Mouse (Mus musculus) right cerebral cortex, adult 2 months (tissue): ENCODE results near the gene Thpo.

Experiments used
- DNase-seq, 2 experiments: peaks; one replicate each; pipeline ENCODE4 v3.0.0; 2021 to 2022; ENCODE audit warnings: low spot score in 2 of 2

The Thpo gene

DNA sequence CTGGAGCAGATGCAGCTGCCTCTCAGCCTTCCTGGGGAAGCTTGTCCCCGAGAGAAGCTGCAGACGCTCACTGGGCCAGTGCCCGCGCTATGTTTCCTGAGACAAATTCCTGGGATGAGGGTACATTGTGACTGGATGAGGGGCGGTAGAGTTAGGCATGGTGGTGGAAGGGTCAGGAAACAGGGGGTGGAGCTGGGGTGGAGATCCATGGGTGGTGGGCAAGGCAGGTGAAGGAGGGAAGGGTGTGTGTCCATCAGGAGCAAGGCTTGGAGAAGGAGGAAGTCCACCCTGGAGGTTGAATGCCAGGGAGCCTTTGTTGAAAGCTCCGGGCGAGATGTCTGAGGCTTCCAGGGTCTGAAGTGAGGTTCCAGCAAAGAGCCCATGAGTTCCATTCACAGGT is 9.0 kb downstream of the Thpo start:
- DNase-seq = no peak

- DNase-seq = peak in 1 of 2 experiments; percentile 44
Observed at GRCm38 (mm10) chr16:20724338-20724748, 10.0 kb downstream of the Thpo start.

DNA sequence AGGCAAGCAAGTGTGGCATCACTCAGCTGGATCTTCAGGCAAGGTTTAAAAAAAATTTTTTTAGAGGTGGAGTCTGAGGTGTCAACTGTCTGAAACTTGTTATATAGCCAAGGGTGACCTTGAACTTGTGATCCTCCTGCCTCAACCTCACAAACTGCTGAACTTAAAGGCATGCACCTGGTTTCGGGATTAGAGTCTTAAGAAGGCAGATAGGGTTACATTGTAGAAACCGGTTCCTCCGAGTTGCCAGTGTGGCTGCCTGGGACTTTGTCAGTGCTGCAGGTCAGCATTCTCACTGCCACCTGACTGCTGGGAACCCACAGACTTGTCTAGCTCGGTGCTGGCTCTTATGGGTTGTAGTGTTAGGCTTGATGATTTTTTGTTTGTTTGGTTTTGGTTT is 11.1 kb downstream of the Thpo start:
- DNase-seq = no peak

DNA sequence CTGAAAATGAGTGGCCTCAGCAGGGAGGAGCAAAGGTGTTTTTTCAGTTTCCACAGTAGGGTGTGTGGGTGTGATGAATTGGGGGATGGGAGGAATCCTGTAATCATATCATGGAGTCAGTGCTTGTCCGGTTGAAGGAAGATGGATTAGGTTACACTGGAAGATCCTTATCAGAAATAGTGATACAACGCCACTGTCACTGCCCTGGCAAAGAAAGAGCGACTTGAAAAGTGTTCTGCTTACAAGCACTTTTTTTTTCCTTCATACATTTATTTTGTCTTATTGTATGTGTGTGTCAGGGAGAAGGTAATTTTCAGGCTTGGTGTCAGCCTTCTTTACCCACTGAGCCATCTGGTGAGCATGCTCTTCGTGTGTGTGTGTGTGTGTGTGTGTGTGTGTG is 11.6 kb downstream of the Thpo start:
- DNase-seq = no peak

GRCm38 (mm10) chr16:20721808-20722207 is 12.5 kb downstream of the Thpo start:
- no peak for DNase-seq

DNA sequence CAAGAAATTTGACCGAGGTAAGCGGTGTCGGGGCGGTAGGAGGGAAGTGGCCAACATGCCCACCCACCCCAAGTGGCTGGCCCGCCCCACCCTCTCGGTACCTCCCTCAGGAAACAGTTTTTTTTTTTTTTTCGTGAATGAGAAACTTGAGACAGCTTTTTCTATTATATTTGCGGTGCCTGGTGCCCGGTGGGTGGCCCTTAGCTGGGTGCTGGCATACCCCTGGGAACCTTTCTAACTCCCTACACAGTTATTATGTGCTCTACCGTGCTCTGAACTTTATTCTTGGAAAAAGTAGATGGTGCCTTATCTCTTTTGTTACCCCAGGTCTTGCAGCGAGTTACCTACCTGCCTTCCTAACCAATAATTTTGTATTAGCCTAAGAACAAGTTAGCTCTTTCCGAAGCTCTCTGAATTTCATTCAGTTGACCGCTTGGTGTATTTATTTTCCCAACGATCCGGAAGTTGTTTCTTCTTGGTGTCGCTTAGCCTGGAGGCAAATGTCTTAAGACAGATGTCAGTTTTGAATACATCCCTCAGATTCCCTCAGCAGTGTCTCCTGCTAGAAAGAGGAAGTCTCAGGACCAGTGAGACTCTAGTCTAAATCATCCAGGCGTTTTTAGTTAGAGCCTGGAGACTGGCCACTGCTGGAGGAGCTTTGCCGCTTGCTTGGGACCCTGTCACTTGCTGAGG is 16.2 kb downstream of the Thpo start:
- DNase-seq = peak in 1 of 2 experiments; percentile 5

DNA sequence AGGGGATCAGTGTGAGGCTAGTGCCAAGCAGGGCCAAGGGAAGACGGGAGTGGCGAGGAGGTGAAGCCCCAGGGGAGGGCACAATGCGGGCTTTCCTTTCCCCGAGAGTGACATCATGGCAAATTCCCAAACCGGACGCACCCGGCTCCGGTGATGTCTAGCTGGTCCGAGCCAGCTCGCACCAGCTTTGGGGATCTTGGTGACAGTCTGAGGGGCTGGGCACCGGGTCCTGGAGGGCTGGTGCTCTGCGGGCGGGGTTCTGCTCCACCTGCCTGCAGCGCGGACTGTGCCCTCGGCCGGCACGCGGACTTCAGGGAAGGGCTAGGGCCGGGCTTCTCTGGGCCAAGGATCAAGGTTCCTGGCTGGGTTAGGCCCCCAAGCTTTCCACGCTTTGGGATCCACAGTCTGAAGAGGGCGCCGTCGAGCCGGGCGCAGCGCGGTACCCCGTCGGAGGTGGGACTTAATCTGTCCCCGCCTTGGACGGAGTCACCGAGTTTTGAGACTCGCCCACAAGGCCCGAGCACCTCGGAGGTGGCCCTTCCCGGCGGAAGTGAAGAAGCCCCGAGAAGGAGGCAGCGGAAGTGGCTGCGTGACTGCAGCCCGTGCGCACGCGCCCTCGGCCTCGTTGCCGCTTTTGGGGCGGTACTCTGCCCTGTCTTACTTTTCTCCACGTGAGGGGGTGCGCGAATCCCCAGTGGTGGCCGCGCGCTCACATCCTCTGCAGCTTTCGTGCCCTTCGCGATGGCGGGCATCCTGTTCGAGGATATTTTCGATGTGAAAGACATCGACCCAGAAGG is 16.9 kb downstream of the Thpo start, which contains the start of the genes Polr2h and Clcn2:
Gene Polr2h, plus strand, starts transcription at position 485 of the 797 bp plus-strand sequence.
Gene Clcn2, minus strand, starts transcription at position 566 of the 797 bp plus-strand sequence.
- peak; percentile 96 to 98 for DNase-seq

- peak; percentile 39 to 44 for DNase-seq
Observed at GRCm38 (mm10) chr16:20716841-20717180, 17.5 kb downstream of the Thpo start.

DNA sequence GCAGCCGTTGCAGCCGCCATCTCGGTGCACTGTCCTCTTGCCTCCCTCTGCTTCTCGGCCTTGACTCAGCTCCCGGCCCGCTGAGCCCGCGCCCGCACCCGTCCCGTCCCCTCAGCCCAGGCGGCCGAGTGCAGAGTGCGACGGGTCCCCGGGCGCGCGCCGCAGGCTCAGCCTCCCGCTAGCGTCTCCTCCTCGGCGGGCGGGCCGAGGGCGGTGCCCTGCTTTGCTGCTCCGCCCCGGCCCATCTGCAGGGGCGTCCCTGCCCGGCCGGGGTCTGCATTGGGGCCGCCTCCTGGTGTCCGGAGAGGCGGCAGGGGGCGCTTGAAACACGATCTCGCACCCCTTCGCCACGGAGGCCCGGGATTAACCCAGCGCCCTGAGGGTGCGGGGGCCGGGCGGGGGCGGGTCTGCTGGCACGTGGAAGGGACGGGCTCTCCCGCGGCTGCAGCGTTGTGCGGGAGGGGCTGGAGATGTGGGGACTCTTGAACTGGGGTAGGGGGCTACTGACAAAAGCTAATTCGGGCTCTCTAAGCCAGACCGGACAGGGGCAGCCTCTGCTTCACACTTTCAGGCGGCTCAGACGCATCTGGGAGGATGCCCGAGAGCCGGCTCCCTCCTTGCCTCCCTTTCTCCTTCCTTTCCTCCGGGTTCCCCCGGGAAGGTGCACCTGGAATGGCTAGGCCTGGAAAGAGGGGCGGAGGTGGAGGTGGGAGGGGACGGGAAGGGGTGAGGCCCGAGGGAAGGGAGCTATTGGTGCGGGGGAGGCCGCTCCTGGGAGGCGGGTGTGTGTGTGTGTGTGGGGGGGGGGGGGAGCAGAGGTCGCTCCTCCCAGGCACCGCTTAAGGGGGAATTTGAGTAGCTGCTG is 18.1 kb downstream of the Thpo start:
- DNase-seq = peak; percentile 75 to 81

DNA sequence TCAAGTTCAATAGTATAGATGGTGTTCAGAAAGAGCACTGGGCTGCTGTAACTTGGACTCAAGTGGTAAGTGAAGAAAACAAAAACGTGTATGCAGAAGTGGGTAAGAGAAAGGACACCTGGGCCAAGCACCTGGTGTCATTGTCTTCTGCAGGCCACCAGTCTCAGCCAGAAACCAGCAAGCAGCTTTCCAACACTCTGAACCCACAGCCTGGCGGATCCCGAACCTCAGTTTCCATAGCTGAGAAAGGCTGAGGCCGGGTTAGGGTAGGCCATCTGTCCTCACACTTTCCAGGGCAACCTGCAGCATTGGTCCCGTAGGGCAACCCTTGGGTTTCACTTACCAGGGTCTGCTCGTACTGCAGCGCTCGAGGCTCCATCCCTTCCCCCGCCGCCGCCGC is 18.7 kb downstream of the Thpo start:
- peak; percentile 20 to 36 for DNase-seq

GRCm38 (mm10) chr16:20715161-20715560 is 19.1 kb downstream of the Thpo start:
- no peak for DNase-seq

- no peak for DNase-seq
Observed at GRCm38 (mm10) chr16:20714307-20715080, 19.8 kb downstream of the Thpo start.

GRCm38 (mm10) chr16:20712889-20713288 is 21.4 kb downstream of the Thpo start:
- DNase-seq = no peak

- DNase-seq = no peak
Observed at GRCm38 (mm10) chr16:20712190-20712589, 22.1 kb downstream of the Thpo start.

DNA sequence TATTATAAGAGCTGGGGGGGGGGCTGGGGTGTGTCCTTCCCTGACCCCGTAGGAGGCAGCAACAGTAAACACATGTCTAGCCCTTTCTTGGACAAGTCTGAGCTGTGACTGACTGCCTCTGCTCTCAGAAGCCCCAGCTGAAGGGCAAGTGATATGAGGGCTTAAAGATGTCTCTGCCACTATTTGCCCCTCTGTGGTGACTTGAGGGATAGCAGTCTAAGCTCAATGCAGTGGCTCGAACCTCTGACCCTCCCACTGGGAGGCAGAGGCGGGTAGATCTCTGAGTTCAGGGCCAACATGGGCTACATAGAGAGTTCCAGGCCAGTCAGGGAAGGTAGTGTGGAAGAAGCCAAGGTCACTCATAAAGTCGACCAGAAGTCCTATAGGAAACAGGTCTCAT is 23.5 kb downstream of the Thpo start:
- DNase-seq = no peak

DNA sequence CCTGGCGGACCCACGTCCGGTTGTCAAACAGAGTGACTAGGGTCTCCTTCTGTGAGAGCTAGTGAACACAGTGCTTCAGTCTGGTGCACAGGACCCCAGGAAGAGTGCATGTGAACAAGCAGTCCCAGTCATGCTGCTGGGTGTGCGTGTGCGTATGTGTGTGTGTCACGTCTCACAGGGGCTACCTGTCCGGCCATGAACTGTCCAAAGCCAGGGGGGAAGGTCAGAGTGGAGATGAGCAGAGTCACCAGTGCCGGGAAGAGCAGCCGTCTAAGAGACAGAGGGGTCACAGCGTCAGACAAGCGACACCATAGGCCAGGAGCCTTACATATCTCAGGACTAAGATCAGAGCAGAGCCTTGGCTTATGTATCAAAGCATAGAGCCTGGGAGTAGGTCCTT is 23.9 kb downstream of the Thpo start:
- DNase-seq = peak in 1 of 2 experiments; percentile 24

- peak; percentile 40 to 53 for DNase-seq
Observed at GRCm38 (mm10) chr16:20708939-20709734, 25.2 kb downstream of the Thpo start.

- DNase-seq = no peak
Observed at GRCm38 (mm10) chr16:20708220-20708938, 25.9 kb downstream of the Thpo start.

DNA sequence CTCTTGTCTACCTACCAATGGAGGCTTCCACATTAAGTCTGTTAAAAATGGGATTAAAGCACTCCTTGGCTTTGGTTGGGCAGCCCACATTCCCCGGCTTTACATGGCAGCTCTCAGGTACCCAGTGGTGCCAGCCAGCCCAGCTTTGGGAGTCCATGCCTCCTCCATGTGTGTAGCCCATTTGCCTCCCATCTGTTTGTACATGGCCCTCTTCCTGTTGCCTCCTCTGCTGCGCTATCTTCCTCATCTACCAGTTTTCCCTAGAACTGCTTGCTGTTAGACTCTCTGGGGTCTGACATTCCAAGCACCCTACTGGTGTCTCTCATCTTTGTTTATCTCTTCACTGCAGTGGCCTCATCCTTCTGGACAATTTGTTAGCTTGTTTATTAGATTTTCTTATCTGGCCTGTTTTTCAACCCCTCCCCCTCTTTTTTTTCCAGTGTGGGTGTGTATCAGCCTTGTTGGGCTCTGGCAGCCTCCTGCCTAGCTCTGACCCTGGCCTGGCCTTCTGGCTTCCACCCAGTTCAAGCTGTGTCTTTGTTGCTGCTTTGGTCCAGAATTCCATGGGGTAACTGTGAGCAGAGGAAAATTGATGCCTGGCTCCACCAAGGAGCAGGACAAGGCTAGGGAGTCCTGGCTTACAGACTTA is 27.8 kb downstream of the Thpo start:
- peak in 1 of 2 experiments; percentile 28 for DNase-seq
